Mouse (Mus musculus) ES-E14 (cell line): ENCODE data around the gene Gm49486.

Experiments
- HCFC1 ChIP-seq: IDR thresholded peaks from 2 replicates; pipeline ENCODE4 v1.6.1; 2012; ENCODE audit warnings: low read length, inconsistent platforms, borderline replicate concordance; ENCODE audit not compliant: insufficient read depth
- MAFK ChIP-seq: IDR thresholded peaks from 2 replicates; pipeline ENCODE4 v1.6.1; 2014; ENCODE audit warnings: mild to moderate bottlenecking, low read depth, low read length, inconsistent platforms; ENCODE audit not compliant: insufficient read depth

DNA sequence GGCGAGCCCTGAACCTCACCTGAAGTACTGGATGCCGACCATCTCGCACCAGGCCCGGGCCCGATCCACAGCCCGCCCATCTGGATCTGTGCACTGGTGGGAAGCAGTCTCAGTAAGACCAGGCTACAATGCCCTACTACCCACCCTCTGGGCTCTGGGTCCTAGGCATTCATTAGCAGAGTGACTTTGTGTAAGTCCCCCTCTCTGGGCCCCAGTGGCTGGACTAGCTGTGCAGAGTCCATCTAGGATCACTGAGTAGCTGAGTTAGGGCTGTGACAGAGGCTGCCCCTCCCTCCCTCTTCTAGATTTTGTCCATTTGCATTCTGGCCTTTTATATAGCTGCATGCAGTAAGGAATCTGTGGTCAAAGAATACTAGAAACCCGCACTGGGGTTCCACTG lies 57.9 kb downstream of the Gm49486 start:
- TF ChIP-seq HCFC1, result no peak
- no peak for TF ChIP-seq MAFK
